Mouse (Mus musculus) heart, postnatal 4 days (tissue): Measurements from ENCODE around the gene Gm20517. TPM values are rescaled to one million over a fixed set of nuclear protein-coding genes. Genes with fewer than 3 reads are reported as not detected.
A peak's percentile ranks its signal among the peaks of the same experiment; 100 is the strongest.
"Not testable (repeated sequence)": the region's sequence is repeated elsewhere in the genome, so short reads cannot be mapped to it uniquely, and the experiment has no call there.

ENCODE experiments used
- DNase-seq: peaks from one replicate; pipeline ENCODE4 v3.0.0; 2021
- total RNA-seq, 2 experiments: library from RNA; stranded (reverse); gene quantifications; 2 replicates each; pipeline ENCODE4 v1.2.3; 2021

Gene Gm20517
- total RNA-seq, 2 experiments from 2014 or later: 3.9 to 4.4 TPM

DNA sequence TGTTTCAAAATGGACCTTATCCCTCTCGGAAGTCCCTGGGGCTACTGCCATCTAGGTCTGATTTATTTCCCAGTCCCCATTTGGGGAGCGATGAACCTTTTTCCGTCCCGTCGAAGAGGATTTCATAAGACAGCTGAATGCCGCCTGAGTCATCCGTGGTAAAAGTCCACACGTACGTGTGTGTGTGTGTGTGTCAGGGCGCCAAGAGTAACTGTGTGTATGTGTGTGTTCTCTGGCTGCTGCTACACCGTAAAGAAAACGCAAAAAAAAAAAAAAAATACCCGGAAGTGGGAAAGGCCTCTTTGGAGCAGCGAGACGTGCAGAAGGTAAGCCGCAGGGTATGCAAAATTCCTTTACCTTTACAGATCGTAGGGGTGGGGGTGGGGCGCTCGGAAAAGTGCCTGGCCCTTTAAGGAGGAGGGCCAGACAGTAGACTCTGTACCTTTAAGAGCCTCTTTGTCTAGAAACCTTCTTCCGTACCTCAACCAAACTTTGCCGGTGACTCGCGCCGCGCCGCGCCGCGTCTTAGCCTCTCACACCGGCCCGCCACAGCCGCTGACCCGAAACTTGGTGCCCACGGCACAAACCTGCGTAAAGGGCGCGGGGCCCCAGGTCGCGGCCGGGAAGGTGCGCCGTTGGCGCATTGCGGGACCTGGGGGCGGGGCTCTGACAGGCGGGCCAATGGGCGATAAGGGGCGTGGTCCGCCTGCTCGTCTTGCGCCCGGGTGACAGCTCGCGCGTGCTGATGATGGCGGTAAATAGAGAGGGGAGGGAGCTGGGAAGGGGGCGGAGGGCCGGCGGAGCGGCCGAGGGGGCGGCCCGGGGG is 17.7 kb downstream of the Gm20517 start:
- DNase-seq: peak; percentile 96

DNA sequence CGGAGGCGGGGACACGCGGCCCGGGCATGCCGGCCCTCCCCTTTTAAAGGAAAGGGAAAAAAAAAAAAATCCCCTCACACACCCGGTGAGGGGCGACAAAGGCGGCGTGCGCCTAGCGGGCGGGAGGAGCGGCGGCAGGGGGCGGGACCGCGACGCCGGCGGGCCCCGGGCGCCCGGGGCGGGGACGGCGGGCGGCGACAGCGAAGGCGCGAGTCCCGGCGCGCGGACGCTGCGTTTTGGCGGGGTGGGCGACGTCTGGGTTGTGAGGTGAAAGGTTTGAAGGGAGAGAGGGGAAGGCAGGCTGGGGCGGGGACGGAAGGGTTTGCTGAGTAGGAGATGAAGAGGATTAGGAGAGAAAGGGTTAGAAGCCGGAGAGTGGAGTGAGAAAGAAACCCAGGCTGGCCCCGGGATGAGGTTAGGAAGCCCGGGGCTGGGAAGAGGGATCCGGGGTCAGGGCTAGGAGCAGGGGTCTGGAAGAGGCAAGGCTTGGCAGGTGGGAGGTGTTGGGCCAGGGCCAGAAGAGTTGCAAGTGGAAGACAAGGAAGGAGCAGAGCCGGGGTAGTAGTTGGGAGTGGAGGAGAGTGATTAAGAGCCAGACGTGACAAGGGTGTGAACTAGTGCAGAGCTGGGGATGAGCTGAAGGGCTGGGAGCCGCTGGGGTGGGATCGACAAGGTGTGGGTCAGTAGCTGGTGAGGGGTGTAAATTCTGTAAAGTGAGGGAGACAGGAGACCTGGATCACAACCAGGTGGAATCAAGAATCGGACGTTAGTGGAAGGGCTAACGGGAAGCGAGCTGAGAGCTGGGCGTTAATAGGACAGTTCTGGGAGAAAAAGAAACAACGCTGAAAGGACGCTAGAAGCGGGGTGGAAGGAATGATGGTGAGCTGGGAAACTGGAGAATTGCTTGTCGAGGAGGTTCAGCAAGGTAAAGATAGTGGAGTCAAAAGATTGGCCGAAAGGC is 18.6 kb downstream of the Gm20517 start:
- DNase-seq: peak; percentile 57

DNA sequence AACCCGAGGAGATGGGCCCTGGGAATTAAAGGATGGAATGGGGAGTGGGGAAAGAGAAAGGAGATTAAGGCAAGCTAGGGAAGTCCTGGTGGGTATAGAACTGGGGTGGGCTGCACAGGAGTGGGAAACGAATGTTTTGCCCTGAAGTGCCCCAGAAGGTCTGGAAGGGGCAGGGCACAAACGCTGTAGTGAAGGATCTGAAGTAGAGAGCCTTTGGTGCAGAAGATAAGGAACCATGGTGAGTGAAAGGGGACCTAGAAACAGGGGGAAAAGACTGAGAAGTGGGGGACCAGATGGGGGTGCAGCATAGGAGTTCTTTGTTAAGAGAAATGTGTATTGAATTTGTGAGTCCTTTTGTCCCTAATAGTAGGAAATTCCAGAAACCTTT is 19.3 kb downstream of the Gm20517 start, which contains the start of gene Usp49:
Gene Usp49, plus strand, starts transcription at position 13 of the 388 bp plus-strand sequence.
- DNase-seq: no peak

DNA sequence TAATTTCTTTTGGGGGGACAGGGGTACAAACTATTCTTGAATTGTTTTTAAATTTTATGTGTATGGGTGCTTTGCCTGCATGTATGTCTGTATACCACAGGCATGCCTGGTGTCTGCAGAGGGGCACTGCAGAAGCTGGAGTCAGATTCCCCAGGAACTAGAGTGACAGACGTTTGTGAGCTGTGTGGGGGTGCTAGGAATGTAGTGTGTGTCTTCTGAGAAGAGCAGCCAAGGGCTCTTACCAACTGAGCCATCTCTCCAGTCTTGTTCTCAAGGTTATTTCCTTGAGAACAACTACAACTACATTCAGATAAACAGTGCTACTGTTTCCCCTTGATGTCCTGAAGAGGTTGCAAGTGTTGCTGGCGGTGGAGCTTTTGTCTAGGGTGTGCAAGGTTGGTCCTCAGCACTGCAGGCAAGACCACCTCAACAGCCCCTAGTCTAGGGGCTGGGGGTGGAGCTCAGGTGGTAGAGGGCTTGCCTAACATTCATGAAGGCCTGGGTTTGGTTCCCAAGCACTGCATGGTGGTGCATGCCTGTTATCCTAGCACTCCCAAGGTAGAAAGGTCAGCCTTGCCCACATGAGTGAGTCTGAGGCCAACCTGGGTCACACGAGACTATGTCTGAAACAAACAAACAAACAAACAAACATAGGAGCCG is 20.9 kb downstream of the Gm20517 start:
- DNase-seq: no peak

DNA sequence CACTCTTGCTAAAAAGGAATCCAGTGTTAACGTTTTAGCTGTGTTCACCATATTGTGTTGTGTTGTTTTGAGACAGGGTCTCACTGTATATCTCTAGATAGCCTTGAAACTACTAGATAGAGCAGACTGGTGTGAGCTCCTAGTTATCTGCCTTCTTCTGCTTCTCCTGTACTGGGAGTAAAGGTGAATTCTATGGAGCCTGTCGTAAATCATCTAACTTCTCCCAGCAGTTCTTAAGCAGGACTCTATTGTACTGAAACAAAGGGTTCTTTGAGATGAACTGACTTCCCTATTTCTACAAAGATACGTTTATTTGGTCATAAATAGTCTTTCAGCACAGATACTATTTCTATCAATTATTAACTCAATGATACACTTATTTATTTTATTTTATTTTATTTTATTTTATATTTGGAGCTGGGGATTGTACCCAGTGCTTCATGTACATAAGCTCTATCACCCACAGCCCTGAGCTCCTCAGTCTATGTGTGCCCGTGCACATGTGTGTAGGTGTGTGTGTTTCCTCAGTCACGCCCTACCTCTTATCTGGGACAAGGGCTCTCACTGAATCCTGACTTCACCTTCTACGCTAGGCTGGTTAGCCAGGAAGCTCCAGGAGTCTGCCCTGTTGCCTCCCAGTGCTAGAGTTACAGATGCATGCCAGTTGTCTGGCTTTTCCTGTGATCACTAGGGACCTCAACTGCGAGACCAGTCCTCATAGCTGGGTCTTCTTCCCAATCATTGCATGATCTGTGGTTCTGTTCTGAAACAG is 22.8 kb downstream of the Gm20517 start:
- DNase-seq: no peak

DNA sequence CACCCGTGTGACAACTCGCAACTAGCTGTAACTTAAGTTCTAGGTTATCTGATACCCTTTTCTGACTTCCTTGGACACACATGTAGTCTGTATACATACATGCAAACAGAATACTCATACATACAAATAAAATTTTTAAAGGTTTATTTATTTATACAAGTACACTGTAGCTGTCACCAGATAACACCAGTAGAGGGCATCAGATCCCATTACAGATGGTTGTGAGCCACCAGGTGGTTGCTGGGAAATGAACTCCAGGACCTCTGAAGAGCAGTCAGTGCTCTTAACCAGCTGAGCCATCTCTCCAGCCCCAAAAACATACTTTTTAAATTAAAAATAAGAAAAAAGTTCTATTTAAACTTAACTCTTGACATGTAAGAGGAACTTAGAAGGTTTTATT is 31.6 kb downstream of the Gm20517 start:
- DNase-seq: no peak

DNA sequence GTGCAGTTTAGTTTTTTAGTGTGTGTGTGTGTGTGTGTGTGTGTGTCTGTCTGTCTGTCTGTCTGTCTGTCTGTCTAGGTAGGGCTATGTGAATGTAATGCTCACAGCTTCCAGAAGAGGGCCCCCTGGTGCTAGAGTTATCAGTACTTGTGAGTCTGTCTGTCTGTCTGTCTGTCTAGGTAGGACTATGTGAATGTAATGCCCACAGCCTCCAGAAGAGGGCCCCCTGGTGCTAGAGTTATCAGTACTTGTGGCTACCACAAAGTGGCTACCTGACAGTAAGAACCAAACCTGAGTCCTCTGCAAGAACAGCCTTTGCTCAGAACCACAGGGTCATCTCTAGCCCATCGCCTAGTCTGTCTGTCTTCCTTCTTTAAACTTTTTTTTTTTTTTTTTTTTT is 35.3 kb downstream of the Gm20517 start:
- peak; percentile 63 for DNase-seq

DNA sequence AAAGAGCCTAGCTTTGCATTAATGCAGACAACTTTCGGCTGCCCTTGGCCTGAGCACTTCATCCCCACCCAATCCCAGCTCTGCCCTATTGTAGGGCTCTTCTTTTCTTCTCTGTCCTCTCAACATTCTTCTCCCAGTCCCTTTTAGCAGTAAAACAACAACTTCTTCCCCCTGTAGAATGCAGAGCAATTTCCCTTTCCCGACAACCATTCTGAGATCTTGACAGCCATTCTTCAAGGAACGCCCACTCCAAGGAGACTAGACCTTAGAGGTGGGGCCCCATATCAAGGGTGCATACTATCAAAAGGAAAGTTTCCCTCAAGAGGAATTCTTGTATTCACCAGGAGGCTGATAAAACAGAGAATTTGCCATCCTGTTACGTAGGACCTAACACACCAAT is 37.6 kb downstream of the Gm20517 start:
- DNase-seq: no peak

DNA sequence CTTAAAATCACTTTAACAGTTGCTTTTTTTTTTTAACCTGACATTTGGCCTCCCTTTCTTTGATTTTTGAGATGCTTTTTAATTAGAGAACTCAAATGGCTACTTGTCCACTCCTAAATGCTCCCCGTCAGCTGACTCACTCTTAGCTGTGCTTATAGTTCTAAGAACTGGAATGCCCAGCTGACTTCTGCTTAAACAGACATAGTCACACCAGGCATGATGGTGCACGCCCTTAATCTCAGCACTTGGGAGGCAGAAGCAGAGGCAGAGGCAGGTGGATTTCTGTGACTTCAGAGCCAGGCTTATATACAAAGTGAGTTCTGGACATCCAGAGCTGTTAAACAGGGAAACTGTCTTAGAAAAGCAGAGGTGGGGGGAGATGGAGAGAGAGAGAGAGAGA is 40.6 kb downstream of the Gm20517 start:
- no peak for DNase-seq

DNA sequence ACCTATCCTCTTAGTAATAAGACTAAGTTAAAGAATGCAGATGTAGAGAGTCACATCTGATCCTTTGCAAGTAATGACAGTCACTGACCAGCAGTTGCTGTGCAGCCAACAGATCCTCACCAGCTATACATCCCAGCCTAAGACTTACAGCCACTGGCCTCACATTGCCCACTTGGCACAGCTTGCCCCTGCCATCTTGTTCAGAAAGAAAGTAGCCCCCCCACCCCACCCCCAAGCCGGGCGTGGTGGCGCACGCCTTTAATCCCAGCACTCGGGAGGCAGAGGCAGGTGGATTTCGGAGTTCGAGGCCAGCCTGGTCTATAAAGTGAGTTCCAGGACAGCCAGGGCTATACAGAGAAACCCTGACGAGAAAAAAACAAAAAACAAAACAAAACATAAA is 43.0 kb downstream of the Gm20517 start:
- DNase-seq: not testable (repeated sequence)

DNA sequence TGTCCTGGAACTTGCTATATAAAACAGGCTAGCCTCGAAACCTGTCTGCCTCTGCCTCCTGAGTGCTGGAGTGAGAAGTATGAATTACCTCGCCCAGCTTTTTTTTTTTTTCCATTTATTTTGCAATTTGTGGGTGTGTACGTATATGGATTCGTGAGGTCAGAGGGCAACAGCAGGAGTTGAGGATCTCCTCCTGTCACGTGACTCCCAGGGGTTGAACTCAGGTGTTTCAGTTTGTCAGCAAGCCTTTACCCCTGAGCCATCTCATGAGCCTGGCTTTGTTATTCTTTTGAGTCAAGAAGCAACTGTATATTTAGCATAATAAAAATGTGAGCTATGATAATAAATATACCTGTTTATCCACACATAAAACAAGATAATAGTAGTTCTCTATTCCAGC is 44.3 kb downstream of the Gm20517 start:
- DNase-seq: no peak

DNA sequence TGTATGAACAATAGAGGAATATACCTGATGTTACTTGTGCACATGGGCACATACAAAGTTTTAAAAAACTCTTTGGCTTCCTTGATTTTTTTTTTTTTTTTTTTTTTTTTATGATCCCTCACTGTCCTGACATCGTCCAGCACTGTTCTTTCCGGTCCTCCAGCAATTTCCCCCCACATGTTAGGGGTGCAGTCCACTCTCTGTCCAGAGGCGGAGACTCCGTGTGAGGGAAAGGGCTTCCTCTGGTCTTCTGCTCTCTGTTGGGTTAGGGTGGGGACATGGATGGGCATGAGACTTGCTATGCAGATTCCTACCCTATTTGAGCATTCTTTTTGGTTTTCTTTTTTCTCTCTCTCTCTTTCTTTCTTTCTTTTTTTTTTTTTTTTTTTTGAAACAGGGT is 46.5 kb downstream of the Gm20517 start:
- no peak for DNase-seq

DNA sequence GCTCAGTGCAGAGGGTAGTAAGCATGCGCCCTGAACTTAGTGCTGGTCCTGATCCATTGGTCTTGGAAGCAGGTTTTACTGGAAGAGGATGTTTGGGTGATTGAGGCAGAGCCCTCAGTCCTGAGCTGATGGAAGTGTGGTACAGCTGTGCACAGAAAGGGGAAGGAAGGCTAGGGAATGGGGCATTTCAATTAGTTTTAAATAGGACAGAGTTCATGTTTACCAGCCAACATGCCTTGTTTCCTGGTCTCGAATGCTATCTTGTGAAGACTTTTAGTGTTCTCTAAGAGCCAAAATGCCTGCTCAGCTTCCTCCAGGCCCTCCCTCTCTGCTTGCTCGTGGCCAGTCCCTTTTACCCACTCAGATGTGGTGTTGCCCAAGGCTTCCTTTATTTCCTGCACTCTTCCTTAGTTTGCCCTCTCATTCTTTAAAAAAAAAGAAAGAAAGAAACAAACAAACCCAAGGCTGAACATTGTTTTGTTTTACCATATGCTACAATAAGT is 47.4 kb downstream of the Gm20517 start:
- no peak for DNase-seq

DNA sequence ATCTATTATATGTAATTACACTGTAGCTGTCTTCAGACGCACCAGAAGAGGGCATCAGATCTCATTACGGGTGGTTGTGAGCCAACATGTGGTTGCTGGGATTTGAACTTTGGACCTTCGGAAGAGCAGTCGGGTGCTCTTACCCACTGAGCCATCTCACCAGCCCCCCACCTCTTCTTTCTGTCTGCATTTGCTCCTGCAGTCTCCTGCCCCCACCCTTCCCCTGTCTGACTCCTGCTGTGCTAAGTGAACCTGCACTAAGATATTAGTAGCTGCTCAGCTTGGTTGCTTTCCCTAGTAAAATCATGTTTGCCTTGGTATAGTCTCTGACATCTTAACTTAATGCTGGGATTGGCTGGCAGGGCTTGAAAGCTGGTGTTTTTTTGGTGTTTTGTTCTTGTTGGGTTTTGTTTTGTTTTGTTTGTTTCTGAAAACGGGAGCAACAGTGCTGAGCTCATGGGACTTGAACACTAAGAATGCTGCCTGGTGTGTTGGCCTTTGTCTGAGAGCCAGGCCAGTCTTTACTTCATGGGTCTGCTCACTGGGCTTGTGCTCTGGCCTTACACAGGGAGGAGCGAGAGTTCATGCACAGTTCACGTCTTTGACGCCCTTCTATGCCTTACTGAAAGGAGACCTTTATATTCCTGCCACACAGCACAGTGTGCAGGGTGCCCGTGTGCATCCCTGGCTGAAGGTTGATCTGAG is 51.8 kb downstream of the Gm20517 start:
- no peak for DNase-seq

DNA sequence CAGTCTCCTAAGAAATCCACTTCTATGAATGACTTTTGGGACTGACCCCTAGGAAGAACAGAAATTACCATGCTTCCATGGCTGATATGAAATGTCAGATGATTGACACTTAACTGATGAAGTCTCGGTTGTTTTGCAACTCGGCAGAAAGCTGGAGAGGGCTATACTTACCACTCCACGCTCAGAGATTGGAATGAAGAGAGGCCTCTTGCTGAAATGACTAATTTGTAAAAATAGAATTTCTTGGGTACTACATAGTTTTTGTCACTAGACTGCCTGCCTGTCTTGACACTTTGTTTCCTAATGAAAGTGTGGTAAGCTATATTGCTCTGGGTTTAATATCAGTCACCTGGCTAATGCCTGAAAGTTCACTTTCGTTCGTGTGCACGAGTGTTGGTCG is 53.1 kb downstream of the Gm20517 start:
- DNase-seq: no peak

DNA sequence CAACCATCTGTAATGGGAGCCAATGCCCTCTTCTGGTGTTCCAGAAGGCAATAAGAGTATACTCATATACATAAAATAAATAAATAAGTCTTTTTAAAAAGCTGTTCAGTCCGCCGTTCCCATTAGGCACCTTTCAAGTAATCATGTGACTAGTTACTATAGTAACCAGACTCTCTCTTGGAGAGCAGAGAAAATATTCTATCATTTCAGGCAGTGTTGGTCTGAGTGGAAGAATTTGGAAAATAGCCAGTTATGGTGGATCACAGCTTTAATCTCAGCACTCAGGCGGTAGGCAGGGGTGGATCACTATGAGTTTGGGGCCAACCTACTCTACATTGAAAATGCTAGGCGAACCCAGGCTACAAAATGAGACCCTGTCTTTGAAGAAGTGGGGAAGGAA is 57.8 kb downstream of the Gm20517 start:
- no peak for DNase-seq

DNA sequence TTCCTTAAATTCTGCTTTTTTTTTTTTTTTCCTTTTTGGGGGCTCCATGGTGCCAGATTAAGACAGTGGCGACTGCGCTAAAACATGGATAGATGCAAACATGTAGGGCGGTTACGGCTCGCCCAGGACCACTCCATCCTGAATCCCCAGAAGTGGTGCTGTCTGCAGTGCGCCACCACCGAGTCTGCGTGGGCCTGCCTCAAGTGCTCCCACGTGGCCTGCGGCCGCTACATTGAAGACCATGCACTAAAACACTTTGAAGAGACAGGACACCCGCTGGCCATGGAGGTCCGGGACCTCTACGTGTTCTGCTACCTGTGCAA is 60.6 kb downstream of the Gm20517 start:
- DNase-seq: no peak

DNA sequence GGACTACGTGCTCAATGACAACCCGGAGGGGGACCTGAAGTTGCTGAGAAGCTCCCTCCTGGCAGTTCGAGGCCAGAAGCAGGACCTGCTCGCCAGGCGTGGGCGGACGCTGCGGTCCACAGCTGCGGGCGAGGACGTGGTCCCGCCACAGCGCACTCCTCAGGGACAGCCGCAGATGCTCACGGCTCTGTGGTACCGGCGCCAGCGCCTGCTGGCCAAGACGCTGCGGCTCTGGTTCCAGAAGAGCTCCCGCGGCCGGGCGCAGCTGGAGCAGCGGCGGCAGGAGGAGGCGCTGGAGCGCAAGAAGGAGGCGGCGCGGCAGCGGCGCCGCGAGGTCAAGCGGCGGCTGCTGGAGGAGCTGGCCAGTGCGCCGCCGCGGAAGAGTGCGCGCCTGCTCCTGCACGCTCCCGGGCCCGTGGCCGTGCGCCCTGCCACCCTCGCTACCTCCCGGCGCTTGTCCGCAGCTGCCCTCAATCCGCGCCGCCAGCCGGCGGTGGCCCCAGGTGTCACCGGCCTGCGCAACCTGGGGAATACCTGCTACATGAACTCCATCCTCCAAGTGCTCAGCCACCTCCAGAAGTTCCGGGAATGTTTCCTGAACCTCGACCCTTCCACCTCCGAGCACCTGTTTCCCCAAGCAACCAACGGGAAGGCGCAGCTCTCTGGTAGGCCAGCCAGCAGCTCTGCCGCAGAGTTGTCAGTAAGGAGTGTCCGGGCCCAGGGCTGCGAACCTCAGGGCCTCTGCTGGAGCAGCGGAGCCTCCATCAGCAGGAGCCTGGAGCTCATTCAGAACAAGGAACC is 61.1 kb downstream of the Gm20517 start:
- peak; percentile 69 for DNase-seq

DNA sequence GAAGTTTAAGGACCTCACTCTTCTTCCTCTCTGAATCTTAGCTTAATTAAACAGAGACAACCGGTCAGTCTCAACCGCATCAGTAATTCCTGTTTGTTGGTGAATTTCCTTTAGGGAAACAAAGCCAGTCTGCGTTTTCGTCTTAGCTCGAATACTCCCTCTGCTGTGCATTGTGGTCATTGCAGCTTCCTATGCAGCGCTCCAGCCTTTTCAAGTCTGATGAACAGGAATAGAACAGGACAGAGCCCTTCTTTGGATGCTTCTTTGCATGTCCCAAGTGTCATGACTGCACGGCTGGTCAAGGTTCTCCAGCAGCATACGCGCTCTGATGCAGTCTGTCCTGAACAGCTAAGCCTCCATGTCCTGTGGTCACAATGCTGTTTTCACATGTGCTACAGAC is 65.2 kb downstream of the Gm20517 start:
- peak; percentile 84 for DNase-seq

DNA sequence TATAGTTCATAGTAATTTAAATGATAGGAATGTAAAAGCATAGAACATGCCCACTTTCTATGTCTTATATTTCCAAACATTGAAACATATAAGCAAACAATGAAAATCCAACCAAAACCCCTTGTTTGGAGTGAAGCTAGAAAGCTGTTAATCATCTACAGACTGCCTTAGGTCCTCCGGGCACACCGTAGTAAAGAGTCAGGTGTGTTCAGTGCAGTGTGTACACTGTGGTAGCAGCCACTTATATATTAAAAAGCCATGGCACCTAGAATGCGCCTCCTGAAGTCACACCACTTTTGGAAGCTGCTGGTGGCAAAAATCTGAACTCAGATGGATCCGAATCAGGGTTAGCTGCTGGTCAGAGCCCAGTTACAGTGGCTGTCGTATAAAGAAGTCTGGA is 66.8 kb downstream of the Gm20517 start:
- DNase-seq: no peak

DNA sequence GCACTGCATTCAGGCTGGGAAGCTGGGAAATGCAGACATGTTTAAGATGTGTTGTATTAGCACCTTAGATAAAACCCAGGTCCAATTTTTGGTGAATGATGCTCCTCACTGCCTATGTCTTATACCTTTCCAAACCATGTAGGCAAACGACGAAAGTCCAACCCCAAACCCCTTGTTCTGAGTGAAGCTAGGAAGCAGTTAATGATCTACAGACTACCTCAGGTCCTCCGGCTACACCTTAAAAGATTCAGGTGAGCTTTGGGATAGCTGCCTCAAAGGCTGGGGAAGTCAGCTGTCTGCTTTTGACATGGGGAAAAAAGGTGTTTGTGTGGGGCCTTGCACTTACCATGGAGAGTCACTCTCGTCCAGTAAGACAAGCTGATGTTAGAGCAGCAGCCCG is 67.3 kb downstream of the Gm20517 start:
- DNase-seq: no peak
